Mouse (Mus musculus): ENCODE results near the gene Nfix.

Gene Nfix

GRCm38 (mm10) chr8:84799999-84800831, at the start of gene Nfix:
TSS of gene Nfix (minus strand) at chr8:84800344.
- DNase-seq, result peak; percentile 58 to 63

GRCm38 (mm10) chr8:84847684-84848435, 47.7 kb upstream of the Nfix start:
- DNase-seq, result no peak

- peak; percentile 100 for DNase-seq
Observed at GRCm38 (mm10) chr8:84846722-84847572, 46.8 kb upstream of the Nfix start, which contains the start of gene Calr. TSS of gene Calr (minus strand) at chr8:84846934.

GRCm38 (mm10) chr8:84846094-84846721, 46.1 kb upstream of the Nfix start:
- peak; percentile 32 to 35 for DNase-seq

GRCm38 (mm10) chr8:84845355-84846093, 45.4 kb upstream of the Nfix start:
- DNase-seq, result peak; percentile 38 to 44

- DNase-seq, result no peak
Observed at GRCm38 (mm10) chr8:84844397-84845070, 44.4 kb upstream of the Nfix start.

GRCm38 (mm10) chr8:84841514-84841913, 41.4 kb upstream of the Nfix start:
- no peak for DNase-seq

- peak; percentile 91 to 93 for DNase-seq
Observed at GRCm38 (mm10) chr8:84840248-84840999, 40.3 kb upstream of the Nfix start, which contains the start of gene Rad23a. TSS of gene Rad23a (minus strand) at chr8:84840665.

GRCm38 (mm10) chr8:84839875-84840247, 39.7 kb upstream of the Nfix start:
- DNase-seq, result no peak

GRCm38 (mm10) chr8:84839411-84839810, 39.3 kb upstream of the Nfix start:
- no peak for DNase-seq

GRCm38 (mm10) chr8:84838513-84838912, 38.4 kb upstream of the Nfix start:
- no peak for DNase-seq

GRCm38 (mm10) chr8:84837912-84838470, 37.8 kb upstream of the Nfix start:
- DNase-seq, result no peak

- no peak for DNase-seq
Observed at GRCm38 (mm10) chr8:84837149-84837911, 37.2 kb upstream of the Nfix start.

GRCm38 (mm10) chr8:84834866-84835855, 35.0 kb upstream of the Nfix start:
- DNase-seq, result no peak

- DNase-seq, result no peak
Observed at GRCm38 (mm10) chr8:84834002-84834865, 34.1 kb upstream of the Nfix start.

Data from kidney, adult 8-10 months (tissue).